Mouse (Mus musculus) neural tube, embryonic 13.5 days (tissue): ENCODE measurements at regions not wholly inside any gene's neighbourhood (a gene's known extent, or its start where the extent isn't known, plus 50 kb on each side); places are given as distances from the start of the nearest gene placed in this dataset.

ENCODE experiments used
- ATAC-seq: fragments of 200-750 bp; cut with Nextera tagmentation; 2 replicates; pipeline ENCODE4 v1.8.0; 2017; ENCODE audit warnings: low read depth, mild to moderate bottlenecking, moderate TSS enrichment, moderate library complexity
- H3K27ac ChIP-seq: fragments of 300-500 bp; sonication (generic); replicated peaks from 2 replicates; pipeline ENCODE4 v1.5.1; 2015; ENCODE audit warnings: moderate library complexity, mild to moderate bottlenecking, inconsistent platforms
- H3K27me3 ChIP-seq: fragments of 300-500 bp; sonication (generic); 2 replicates; pipeline ENCODE4 v1.6.1; 2015; ENCODE audit warnings: mild to moderate bottlenecking, inconsistent platforms
- H3K36me3 ChIP-seq: fragments of 300-500 bp; sonication (generic); 2 replicates; pipeline ENCODE4 v1.6.1; 2015; ENCODE audit warnings: mild to moderate bottlenecking, inconsistent platforms
- H3K4me1 ChIP-seq: fragments of 300-500 bp; sonication (generic); replicated peaks from 2 replicates; pipeline ENCODE4 v1.6.1; 2015; ENCODE audit warnings: inconsistent platforms
- H3K4me2 ChIP-seq: fragments of 300-500 bp; sonication (generic); 2 replicates; pipeline ENCODE4 v1.6.1; 2015; ENCODE audit warnings: inconsistent platforms, mild to moderate bottlenecking, moderate library complexity
- H3K4me3 ChIP-seq: fragments of 300-500 bp; sonication (generic); 2 replicates; pipeline ENCODE4 v1.5.1; 2015; ENCODE audit warnings: mild to moderate bottlenecking, inconsistent platforms
- H3K9ac ChIP-seq: fragments of 300-500 bp; sonication (generic); 2 replicates; pipeline ENCODE4 v1.6.1; 2015; ENCODE audit warnings: moderate library complexity, mild to moderate bottlenecking, inconsistent platforms
- H3K9me3 ChIP-seq: fragments of 300-500 bp; sonication (generic); 2 replicates; pipeline ENCODE4 v1.6.1; 2016; ENCODE audit warnings: inconsistent platforms
- WGBS: fragments of 180-500 bp; shearing (Covaris S2); methylation state at CpG from one replicate; pipeline ENCODE4 v1.1.7; 2015; 5-methylcytosine and 5-hydroxymethylcytosine counted together

GRCm38 (mm10) chr5:55122391-55122790, 1124.1 kb downstream of the Stim2 start:
- WGBS, result 28% methylated on average over 2 of the region's 2 CpGs
- no peak for ATAC-seq
- H3K9me3 ChIP-seq, result no peaks in the 10 kb centered on the region

GRCm38 (mm10) chr5:55134310-55134709, 1136.0 kb downstream of the Stim2 start:
- no peak overlapping the region for H3K9ac ChIP-seq
- no peaks in the 10 kb centered on the region for H3K36me3 ChIP-seq
- H3K9me3 ChIP-seq, result no peaks in the 10 kb centered on the region
- H3K4me3 ChIP-seq, result no peak overlapping the region
- H3K27ac ChIP-seq, result no peak overlapping the region
- H3K4me2 ChIP-seq, result no peak overlapping the region
- H3K4me1 ChIP-seq, result peaks cover 6% of the 10 kb centered on the region; the same call in 1 of the 2 replicates
- WGBS, result 92% methylated on average over 3 of the region's 3 CpGs
- no peaks in the 10 kb centered on the region for H3K27me3 ChIP-seq
- ATAC-seq, result no peak

More at GRCm38 (mm10) chr5:55122391-55122790, 1124.1 kb downstream of the Stim2 start:
- Histone ChIP-seq H3K4me3 (no peak overlapping the region), H3K27me3 (no peaks in the 10 kb centered on the region), H3K27ac (no peak overlapping the region), H3K4me1 (no peaks in the 10 kb centered on the region), H3K4me2 (no peak overlapping the region), H3K36me3 (no peaks in the 10 kb centered on the region), H3K9ac (no peak overlapping the region)

GRCm38 (mm10) chr5:55135293-55135947, 1137.1 kb downstream of the Stim2 start:
- no peak overlapping the region for H3K27ac ChIP-seq
- H3K4me3 ChIP-seq, result no peak overlapping the region
- peaks cover 6% of the 10 kb centered on the region; the same call in 1 of the 2 replicates for H3K4me1 ChIP-seq
- H3K9me3 ChIP-seq, result no peaks in the 10 kb centered on the region
- H3K27me3 ChIP-seq, result no peaks in the 10 kb centered on the region
- H3K4me2 ChIP-seq, result no peak overlapping the region
- H3K9ac ChIP-seq, result no peak overlapping the region
- peak; percentile 53; the same call in 1 of the 2 replicates for ATAC-seq
- 61% methylated on average over 9 of the region's 9 CpGs for WGBS
- H3K36me3 ChIP-seq, result no peaks in the 10 kb centered on the region

GRCm38 (mm10) chr5:55138750-55139149, 1140.5 kb downstream of the Stim2 start:
- Histone ChIP-seq H3K4me1 (peaks cover 6% of the 10 kb centered on the region; the same call in 1 of the 2 replicates), H3K9ac (no peak overlapping the region), H3K4me2 (no peak overlapping the region), H3K27ac (no peak overlapping the region), H3K36me3 (no peaks in the 10 kb centered on the region), H3K9me3 (no peaks in the 10 kb centered on the region), H3K4me3 (no peak overlapping the region), H3K27me3 (no peaks in the 10 kb centered on the region)
- no peak for ATAC-seq

- ATAC-seq, result no peak
- no peak overlapping the region for H3K9ac ChIP-seq
- no peak overlapping the region for H3K4me3 ChIP-seq
- H3K9me3 ChIP-seq, result no peaks in the 10 kb centered on the region
- no peaks in the 10 kb centered on the region for H3K27me3 ChIP-seq
- H3K27ac ChIP-seq, result no peak overlapping the region
- H3K4me1 ChIP-seq, result no peaks in the 10 kb centered on the region
- no peaks in the 10 kb centered on the region for H3K36me3 ChIP-seq
- no peak overlapping the region for H3K4me2 ChIP-seq
Observed at GRCm38 (mm10) chr5:55147354-55147753, 1149.1 kb downstream of the Stim2 start.

- no peak for ATAC-seq
- Histone ChIP-seq H3K9ac (no peak overlapping the region), H3K4me3 (no peak overlapping the region), H3K36me3 (no peaks in the 10 kb centered on the region), H3K4me2 (no peak overlapping the region), H3K9me3 (no peaks in the 10 kb centered on the region), H3K4me1 (no peaks in the 10 kb centered on the region), H3K27me3 (no peaks in the 10 kb centered on the region), H3K27ac (no peak overlapping the region)
- 73% methylated on average over 1 of the region's 1 CpGs for WGBS
Observed at GRCm38 (mm10) chr5:55174839-55175238, 1176.5 kb downstream of the Stim2 start.
